Mouse (Mus musculus) hindbrain, embryonic 11.5 days (tissue): ENCODE measurements around the gene 4932438A13Rik. TPM values are rescaled to one million over a fixed set of nuclear protein-coding genes. Genes with fewer than 3 reads are reported as not detected.
A peak's percentile ranks its signal among the peaks of the same experiment; 100 is the strongest.

Source experiments
- ATAC-seq: fragments of 200-750 bp; cut with Nextera tagmentation; 2 replicates; pipeline ENCODE4 v1.8.0; 2017; ENCODE audit warnings: mild to moderate bottlenecking, moderate TSS enrichment, moderate library complexity; ENCODE audit not compliant: low FRiP score
- DNase-seq: peaks from one replicate; pipeline ENCODE4 v3.0.0-alpha.2; 2015; ENCODE audit warnings: low spot score
- H3K27ac ChIP-seq: fragments of 300-500 bp; sonication (generic); 2 replicates; pipeline ENCODE4 v1.5.1; 2014; ENCODE audit warnings: mild to moderate bottlenecking, low read depth, low read length
- H3K27me3 ChIP-seq: fragments of 300-500 bp; sonication (generic); 2 replicates; pipeline ENCODE4 v1.6.1; 2014; ENCODE audit warnings: mild to moderate bottlenecking, low read length, moderate library complexity, mixed read lengths; ENCODE audit not compliant: control insufficient read depth, insufficient read depth
- H3K36me3 ChIP-seq: fragments of 300-500 bp; sonication (generic); 2 replicates; pipeline ENCODE4 v1.6.1; 2014; ENCODE audit warnings: mild to moderate bottlenecking, low read length, moderate library complexity, mixed read lengths; ENCODE audit not compliant: control insufficient read depth, insufficient read depth
- H3K4me1 ChIP-seq: fragments of 300-500 bp; sonication (generic); replicated peaks from 2 replicates; pipeline ENCODE4 v1.6.1; 2014; ENCODE audit warnings: low read length, mixed read lengths; ENCODE audit not compliant: control insufficient read depth, insufficient read depth
- H3K4me2 ChIP-seq: fragments of 300-500 bp; sonication (generic); replicated peaks from 2 replicates; pipeline ENCODE4 v1.6.1; 2014; ENCODE audit warnings: mild to moderate bottlenecking, low read depth, low read length
- H3K4me3 ChIP-seq: fragments of 300-500 bp; sonication (generic); 2 replicates; pipeline ENCODE4 v1.5.1; 2014; ENCODE audit warnings: low read depth, low read length
- H3K9ac ChIP-seq: fragments of 300-500 bp; sonication (generic); 2 replicates; pipeline ENCODE4 v1.6.1; 2014; ENCODE audit warnings: low read depth, low read length
- H3K9me3 ChIP-seq: fragments of 300-500 bp; sonication (generic); 2 replicates; pipeline ENCODE4 v1.6.1; 2016; ENCODE audit warnings: low read length; ENCODE audit not compliant: control insufficient read depth
- WGBS: fragments of 180-500 bp; shearing (Covaris S2); extraction: QIAGEN DNeasy Blood & Tissue Kit; methylation state at CpG from one replicate; pipeline ENCODE4 v1.1.7; 2014; 5-methylcytosine and 5-hydroxymethylcytosine counted together
- polyA plus RNA-seq: library from polyadenylated mRNA; unstranded; fragments of >200 nt; fragmentation: Nextera tagmentation; extraction: Ambion mirVana; gene quantifications from 2 replicates; pipeline ENCODE4 v1.2.1, GENCODE M21; 2014

Gene 4932438A13Rik
- polyA plus RNA-seq, 1 experiment from 2014 or later = 62.4 TPM

GRCm38 (mm10) chr3:37039811-37040210 lies 176.9 kb downstream of the 4932438A13Rik start:
- H3K4me2 ChIP-seq = no peak overlapping the region
- ATAC-seq = no peak
- no peak overlapping the region for H3K27ac ChIP-seq
- no peaks in the 10 kb centered on the region for H3K9me3 ChIP-seq
- H3K36me3 ChIP-seq = peaks cover 2% of the 10 kb centered on the region; the same call in 1 of the 2 replicates
- no peak overlapping the region for H3K4me3 ChIP-seq
- no peak for DNase-seq
- H3K27me3 ChIP-seq = no peaks in the 10 kb centered on the region
- H3K9ac ChIP-seq = no peak overlapping the region
- no peaks in the 10 kb centered on the region for H3K4me1 ChIP-seq

- Histone ChIP-seq H3K27ac (no peak overlapping the region), H3K9ac (no peak overlapping the region), H3K36me3 (no peaks in the 10 kb centered on the region), H3K27me3 (no peaks in the 10 kb centered on the region), H3K4me3 (no peak overlapping the region), H3K9me3 (no peaks in the 10 kb centered on the region), H3K4me2 (no peak overlapping the region), H3K4me1 (no peaks in the 10 kb centered on the region)
- DNase-seq (no peak), ATAC-seq (no peak)
- WGBS = 100% methylated on average over 1 of the region's 1 CpGs
These were observed 188.6 kb downstream of the 4932438A13Rik start for GRCm38 (mm10) chr3:37051491-37051890.

- H3K4me2 ChIP-seq = peak within 1 kb of the TSS; percentile 25
- no peaks in the 10 kb centered on the region for H3K4me1 ChIP-seq
- H3K27ac ChIP-seq = no peak within 1 kb of the TSS
- no peak within 1 kb of the TSS for H3K9ac ChIP-seq
- H3K4me3 ChIP-seq = no peak within 1 kb of the TSS
- H3K36me3 ChIP-seq = no peaks in the 10 kb centered on the region
- peaks cover 3% of the 10 kb centered on the region; the same call in 1 of the 2 replicates for H3K9me3 ChIP-seq
- ATAC-seq (no peak), DNase-seq (peak; percentile 5)
- WGBS = 46% methylated on average over 38 of the region's 39 CpGs
- no peaks in the 10 kb centered on the region for H3K27me3 ChIP-seq
These were observed 200.5 kb downstream of the 4932438A13Rik start, which contains the start of gene Adad1 for GRCm38 (mm10) chr3:37063406-37063805. Gene Adad1, plus strand, starts transcription at chr3:37063527.

- Histone ChIP-seq H3K4me1 (no peaks in the 10 kb centered on the region), H3K27me3 (no peaks in the 10 kb centered on the region), H3K27ac (no peak overlapping the region), H3K4me3 (no peak overlapping the region), H3K9me3 (no peaks in the 10 kb centered on the region), H3K9ac (no peak overlapping the region), H3K4me2 (no peak overlapping the region), H3K36me3 (no peaks in the 10 kb centered on the region)
- DNase-seq = no peak
- ATAC-seq = no peak
These were observed 210.3 kb downstream of the 4932438A13Rik start for GRCm38 (mm10) chr3:37073211-37073610.

- Histone ChIP-seq H3K9ac (no peak overlapping the region), H3K4me1 (no peaks in the 10 kb centered on the region), H3K27ac (no peak overlapping the region), H3K36me3 (no peaks in the 10 kb centered on the region), H3K9me3 (no peaks in the 10 kb centered on the region), H3K4me2 (no peak overlapping the region), H3K27me3 (no peaks in the 10 kb centered on the region), H3K4me3 (no peak overlapping the region)
- 79% methylated on average over 4 of the region's 4 CpGs for WGBS
- no peak for ATAC-seq
- DNase-seq = no peak
These were observed 222.0 kb downstream of the 4932438A13Rik start for GRCm38 (mm10) chr3:37084860-37085259.

- ATAC-seq (no peak), DNase-seq (no peak)
- Histone ChIP-seq H3K36me3 (no peaks in the 10 kb centered on the region), H3K9me3 (no peaks in the 10 kb centered on the region), H3K9ac (no peak overlapping the region), H3K27ac (no peak overlapping the region), H3K4me1 (no peaks in the 10 kb centered on the region), H3K27me3 (no peaks in the 10 kb centered on the region), H3K4me3 (no peak overlapping the region), H3K4me2 (no peak overlapping the region)
These were observed 227.8 kb downstream of the 4932438A13Rik start for GRCm38 (mm10) chr3:37090721-37091120.

Other genes with a start within 250 kb of the 4932438A13Rik start
- 20.2 and 23.1 TPM in 2 replicates for gene Bbs7, start 249.6 kb upstream of the 4932438A13Rik start, polyA plus RNA-seq
- gene Trpc3, start 172.9 kb upstream of the 4932438A13Rik start, polyA plus RNA-seq = 4.3 and 5.2 TPM in 2 replicates
- 0.27 and 0.54 TPM in 2 replicates for gene Adad1, start 200.4 kb downstream of the 4932438A13Rik start, polyA plus RNA-seq